Mouse (Mus musculus) embryonic facial prominence, embryonic 10.5 days (tissue): Measurements from ENCODE around the gene P2rx1. TPM values are rescaled to one million over a fixed set of nuclear protein-coding genes. Genes with fewer than 3 reads are reported as not detected.

Experiments
- DNase-seq: peaks from one replicate; pipeline ENCODE4 v3.0.0-alpha.2; 2017; ENCODE audit warnings: low spot score
- H3K27ac ChIP-seq: fragments of 300-500 bp; sonication (generic); replicated peaks from 2 replicates; pipeline ENCODE4 v1.5.1; 2016; ENCODE audit warnings: mild to moderate bottlenecking
- H3K27me3 ChIP-seq: fragments of 300-500 bp; sonication (generic); replicated peaks from 2 replicates; pipeline ENCODE4 v1.6.1; 2016; ENCODE audit warnings: low read depth, mild to moderate bottlenecking; ENCODE audit not compliant: poor library complexity, severe bottlenecking
- H3K36me3 ChIP-seq: fragments of 300-500 bp; sonication (generic); replicated peaks from 2 replicates; pipeline ENCODE4 v1.6.1; 2016; ENCODE audit warnings: mild to moderate bottlenecking, moderate library complexity
- H3K4me1 ChIP-seq: fragments of 300-500 bp; sonication (generic); 2 replicates; pipeline ENCODE4 v1.6.1; 2016
- H3K4me3 ChIP-seq: fragments of 300-500 bp; sonication (generic); 2 replicates; pipeline ENCODE4 v1.5.1; 2016; ENCODE audit warnings: mild to moderate bottlenecking, moderate library complexity
- H3K9me3 ChIP-seq: fragments of 300-500 bp; sonication (generic); 2 replicates; pipeline ENCODE4 v1.6.1; 2016; ENCODE audit warnings: mild to moderate bottlenecking
- WGBS: fragments of 180-500 bp; shearing (Covaris S2); methylation state at CpG from one replicate; pipeline ENCODE4 v1.1.7; 2016; 5-methylcytosine and 5-hydroxymethylcytosine counted together
- microRNA-seq: library from miRNA; unstranded; fragments of <30 nt; microRNA quantifications from one replicate; pipeline ENCODE4, GENCODE M21; 2017
- polyA plus RNA-seq: library from polyadenylated mRNA; unstranded; fragments of >200 nt; fragmentation: Nextera tagmentation; extraction: Ambion mirVana; gene quantifications from 2 replicates; pipeline ENCODE4 v1.2.1, GENCODE M21; 2016

P2rx1 gene
- polyA plus RNA-seq, 1 experiment from 2014 or later = 1.0 TPM

DNA sequence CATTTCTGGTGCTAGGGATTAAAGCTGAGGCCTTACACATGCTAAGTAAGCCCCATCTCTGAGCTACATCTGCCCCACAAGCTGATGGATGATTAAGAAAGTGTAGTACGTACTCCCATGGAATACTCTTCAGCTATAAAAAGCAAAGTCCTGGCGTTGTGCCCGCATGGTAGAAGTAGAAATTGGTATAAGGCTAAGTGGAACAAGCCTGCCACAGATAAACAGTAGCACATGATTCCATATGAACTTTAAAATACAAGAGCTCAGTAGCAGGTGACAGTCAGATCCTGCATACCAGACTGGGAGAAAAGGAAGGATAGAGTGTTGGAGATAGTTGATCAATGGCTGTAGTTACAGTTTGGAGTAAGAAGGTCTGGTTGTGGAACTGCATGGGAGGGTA, 62.5 kb downstream of the P2rx1 start:
- Histone ChIP-seq H3K36me3 (peaks cover 78% of the 10 kb centered on the region), H3K4me1 (no peaks in the 10 kb centered on the region), H3K27me3 (no peaks in the 10 kb centered on the region), H3K27ac (no peak overlapping the region), H3K4me3 (no peak overlapping the region), H3K9me3 (no peaks in the 10 kb centered on the region)
- DNase-seq = no peak
- 94% methylated on average over 3 of the region's 3 CpGs for WGBS

Small RNA genes lying within 50 kb of the gene (microRNA-seq; reads per million reads assigned to microRNA genes)
- not detected for gene Gm44467

Other genes with a start within 250 kb of the P2rx1 start
- gene Cyb5d2, start 203.0 kb upstream of the P2rx1 start, polyA plus RNA-seq = 3.9 and 4.5 TPM in 2 replicates
- gene Zzef1, start 202.9 kb upstream of the P2rx1 start, polyA plus RNA-seq = 6.4 and 7.1 TPM in 2 replicates
- 1.3 and 1.4 TPM in 2 replicates for gene Atp2a3, start 37.9 kb upstream of the P2rx1 start, polyA plus RNA-seq
- 5.6 and 6.9 TPM in 2 replicates for gene Camkk1, start 19.9 kb downstream of the P2rx1 start, polyA plus RNA-seq
- 13.7 and 13.8 TPM in 2 replicates for gene Ncbp3, start 48.7 kb downstream of the P2rx1 start, polyA plus RNA-seq
- gene Itgae, start 91.5 kb downstream of the P2rx1 start, polyA plus RNA-seq = 0.45 and 0.52 TPM in 2 replicates
- gene Haspin, start 139.2 kb downstream of the P2rx1 start, polyA plus RNA-seq = 25.0 and 26.3 TPM in 2 replicates
- 0.10 and 0.18 TPM in 2 replicates for gene P2rx5, start 161.3 kb downstream of the P2rx1 start, polyA plus RNA-seq
- gene Emc6, start 177.9 kb downstream of the P2rx1 start, polyA plus RNA-seq = 122 and 123 TPM in 2 replicates
- 189 and 206 TPM in 2 replicates for gene Tax1bp3, start 178.0 kb downstream of the P2rx1 start, polyA plus RNA-seq
- 17.4 and 18.4 TPM in 2 replicates for gene Ctns, start 199.9 kb downstream of the P2rx1 start, polyA plus RNA-seq
- 0.49 and 0.86 TPM in 2 replicates for gene Shpk, start 200.4 kb downstream of the P2rx1 start, polyA plus RNA-seq
- 0.10 TPM in 1 of 2 replicates, not detected in the other for gene Trpv1, start 235.2 kb downstream of the P2rx1 start, polyA plus RNA-seq